Mouse (Mus musculus): ENCODE results near the gene Dynll2.

- TF ChIP-seq POLR2A (IDR thresholded peaks at IDR 0.05; ENCODE audit: borderline replicate concordance, insufficient read depth, low read length) (no peak), CTCF (IDR thresholded peaks at IDR 0.05; ENCODE audit: borderline replicate concordance, insufficient read depth, low read depth, low read length) (peak; percentile 42; the same call in 1 of the 2 replicates)
Observed at GRCm38 (mm10) chr11:87949990-87950389, 37.3 kb downstream of the Dynll2 start.

All from cerebellum, adult 2 months (tissue).